Mouse (Mus musculus): ENCODE data around the gene Gm33815. TPM values are rescaled to one million over a fixed set of nuclear protein-coding genes. Genes with fewer than 3 reads are reported as not detected.

Gm33815 gene
- polyA plus RNA-seq (2012; rRNA removed): not detected in 2 replicates

DNA sequence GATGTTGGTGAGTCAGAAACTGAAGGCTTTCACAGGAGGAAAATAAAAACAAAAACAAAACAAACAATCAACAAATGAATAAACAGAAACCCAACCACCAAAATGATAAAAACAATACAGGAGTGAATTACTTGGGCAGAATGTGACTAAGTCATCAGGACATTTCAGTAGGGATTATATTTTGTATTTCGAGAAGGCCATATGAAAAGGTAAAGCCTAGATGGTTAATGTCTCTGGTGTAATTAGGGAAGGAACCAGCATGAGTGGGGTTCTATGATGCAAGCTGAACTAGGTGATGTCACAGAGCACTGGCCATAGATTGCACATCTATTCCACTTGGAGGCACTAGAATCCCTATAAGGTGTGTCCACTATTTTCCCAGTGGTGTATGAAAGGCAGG lies at the start of gene Gm33815:
TSS of gene Gm33815 (plus strand) at position 301 of the 400 bp plus-strand sequence.

